ENCODE assay signal across 11 mouse cellular contexts in genomic region chr11:115318245-115319027, GRCm38 (mm10). TPM values are rescaled to one million over a fixed set of nuclear protein-coding genes. Genes with fewer than 3 reads are reported as not detected.
DNase-seq lines count a peak whose midpoint lies in the region; ATAC-seq lines count a peak whose summit lies in the region.
"Had no signal": no experiment of that assay in that cellular context is flagged by ENCODE, and none has a peak within 500 bp of the region (broad histone marks: within the 10 kb centered on the region; RNA-seq: fewer than 3 reads in every experiment).

No protein-coding gene starts in this region.

- H3K4me3 ChIP-seq in kidney, embryonic 14.5 days (ENCODE audit: low read length) = peak overlapping the region; percentile 8; the same call in 1 of the 2 replicates
- no peak overlapping the region for H3K4me3 ChIP-seq in kidney, embryonic 16.5 days (ENCODE audit: low read length)
- peak overlapping the region; percentile 12; the same call in 1 of the 2 replicates for H3K4me3 ChIP-seq in embryonic facial prominence, embryonic 13.5 days
- no peak overlapping the region for H3K4me3 ChIP-seq in hindbrain, embryonic 14.5 days (replicated peaks; ENCODE audit: low read length)
- H3K4me3 ChIP-seq in neural tube, embryonic 12.5 days = 0 out of 2 replicates have a peak overlapping the region, but pooled peaks have one; percentile 3
- H3K4me3 ChIP-seq: liver, embryonic 15.5 days; myocyte had no signal

- no peak overlapping the region for H3K4me2 ChIP-seq in kidney, embryonic 14.5 days (replicated peaks; ENCODE audit: low read depth, low read length)
- no peak overlapping the region for H3K4me2 ChIP-seq in kidney, embryonic 16.5 days (replicated peaks; ENCODE audit: low read depth, low read length)
- H3K4me2 ChIP-seq in embryonic facial prominence, embryonic 13.5 days = 0 out of 2 replicates have a peak overlapping the region, but pooled peaks have one; percentile 18
- 0 out of 2 replicates have a peak overlapping the region, but pooled peaks have one; percentile 19 for H3K4me2 ChIP-seq in hindbrain, embryonic 14.5 days (replicated peaks)
- H3K4me2 ChIP-seq in neural tube, embryonic 12.5 days (replicated peaks) = peak overlapping the region; percentile 30
- H3K4me2 ChIP-seq: liver, embryonic 15.5 days had no signal

- no peaks in the 10 kb centered on the region for H3K4me1 ChIP-seq in kidney, embryonic 14.5 days (ENCODE audit: control insufficient read depth, insufficient read depth, low read length)
- H3K4me1 ChIP-seq in kidney, embryonic 16.5 days (ENCODE audit: insufficient read depth, low read length) = 0 out of 2 replicates have a peak, but pooled peaks cover 7% of the 10 kb centered on the region
- peaks cover 12% of the 10 kb centered on the region; the same call in 1 of the 2 replicates for H3K4me1 ChIP-seq in embryonic facial prominence, embryonic 13.5 days
- H3K4me1 ChIP-seq in hindbrain, embryonic 14.5 days (replicated peaks; ENCODE audit: control insufficient read depth, insufficient read depth, low read length) = peaks cover 3% of the 10 kb centered on the region; the same call in 1 of the 2 replicates
- H3K4me1 ChIP-seq in neural tube, embryonic 12.5 days = peaks cover 34% of the 10 kb centered on the region

- no peak for ATAC-seq in kidney, embryonic 14.5 days (ENCODE audit: low FRiP score, low TSS enrichment)
- no peak for ATAC-seq in kidney, embryonic 16.5 days (ENCODE audit: low FRiP score, low TSS enrichment)
- ATAC-seq in embryonic facial prominence, embryonic 13.5 days (ENCODE audit: insufficient number of reproducible peaks, insufficient read depth, low FRiP score, low TSS enrichment, low read depth) = no peak
- no peak for ATAC-seq in hindbrain, embryonic 14.5 days (ENCODE audit: low FRiP score)
- no peak for ATAC-seq in neural tube, embryonic 12.5 days (ENCODE audit: low FRiP score, low read depth)
- ATAC-seq: Patski had no signal

- no peak overlapping the region for H3K9ac ChIP-seq in kidney, embryonic 14.5 days (ENCODE audit: low read depth, low read length)
- no peak overlapping the region for H3K9ac ChIP-seq in kidney, embryonic 16.5 days (replicated peaks; ENCODE audit: low read length)
- H3K9ac ChIP-seq in embryonic facial prominence, embryonic 13.5 days = no peak overlapping the region
- no peak overlapping the region for H3K9ac ChIP-seq in hindbrain, embryonic 14.5 days
- H3K9ac ChIP-seq in neural tube, embryonic 12.5 days = no peak overlapping the region
- H3K9ac ChIP-seq: liver, embryonic 15.5 days had no signal

- peaks cover 94% of the 10 kb centered on the region for H3K27me3 ChIP-seq in kidney, embryonic 14.5 days (ENCODE audit: control insufficient read depth, insufficient read depth, low read length)
- peaks cover 94% of the 10 kb centered on the region for H3K27me3 ChIP-seq in kidney, embryonic 16.5 days (ENCODE audit: insufficient read depth, low read length)
- peaks cover 100% of the 10 kb centered on the region for H3K27me3 ChIP-seq in embryonic facial prominence, embryonic 13.5 days
- peaks cover 95% of the 10 kb centered on the region for H3K27me3 ChIP-seq in hindbrain, embryonic 14.5 days (ENCODE audit: control insufficient read depth, insufficient read depth, low read length)
- peaks cover 100% of the 10 kb centered on the region for H3K27me3 ChIP-seq in neural tube, embryonic 12.5 days (replicated peaks)

- no peak for DNase-seq in hindbrain, embryonic 14.5 days (ENCODE audit: low spot score)
- no peak for DNase-seq in spleen, postnatal 14 days (ENCODE audit: low spot score in 2 of 2)
- no peak for DNase-seq in lung, postnatal 14 days
- DNase-seq: heart, postnatal 4 days had no signal

- WGBS in kidney, embryonic 14.5 days = 6% methylated on average over 53 of the region's 63 CpGs
- WGBS in kidney, embryonic 16.5 days = 3% methylated on average over 63 of the region's 63 CpGs
- WGBS in embryonic facial prominence, embryonic 13.5 days = 3% methylated on average over 63 of the region's 63 CpGs
- WGBS in hindbrain, embryonic 14.5 days = 4% methylated on average over 62 of the region's 63 CpGs
- 5% methylated on average over 63 of the region's 63 CpGs for WGBS in neural tube, embryonic 12.5 days

- no peak overlapping the region for H3K27ac ChIP-seq in kidney, embryonic 14.5 days (ENCODE audit: low read depth, low read length)
- no peak overlapping the region for H3K27ac ChIP-seq in kidney, embryonic 16.5 days (ENCODE audit: low read length)
- H3K27ac ChIP-seq in embryonic facial prominence, embryonic 13.5 days = no peak overlapping the region
- H3K27ac ChIP-seq in hindbrain, embryonic 14.5 days = no peak overlapping the region
- no peak overlapping the region for H3K27ac ChIP-seq in neural tube, embryonic 12.5 days
- H3K27ac ChIP-seq: liver, embryonic 15.5 days had no signal

- no peaks in the 10 kb centered on the region for H3K9me3 ChIP-seq in kidney, embryonic 14.5 days (ENCODE audit: control insufficient read depth, low read length)
- no peaks in the 10 kb centered on the region for H3K9me3 ChIP-seq in kidney, embryonic 16.5 days (ENCODE audit: low read length)
- no peaks in the 10 kb centered on the region for H3K9me3 ChIP-seq in embryonic facial prominence, embryonic 13.5 days
- H3K9me3 ChIP-seq in hindbrain, embryonic 14.5 days (ENCODE audit: control insufficient read depth, low read length) = no peaks in the 10 kb centered on the region
- no peaks in the 10 kb centered on the region for H3K9me3 ChIP-seq in neural tube, embryonic 12.5 days
- H3K9me3 ChIP-seq: liver, embryonic 15.5 days had no signal

- no peaks in the 10 kb centered on the region for H3K36me3 ChIP-seq in kidney, embryonic 14.5 days (ENCODE audit: control insufficient read depth, insufficient read depth, low read length)
- no peaks in the 10 kb centered on the region for H3K36me3 ChIP-seq in kidney, embryonic 16.5 days (ENCODE audit: insufficient read depth, low read length)
- H3K36me3 ChIP-seq in embryonic facial prominence, embryonic 13.5 days = no peaks in the 10 kb centered on the region
- no peaks in the 10 kb centered on the region for H3K36me3 ChIP-seq in hindbrain, embryonic 14.5 days (replicated peaks; ENCODE audit: control insufficient read depth, insufficient read depth)
- H3K36me3 ChIP-seq in neural tube, embryonic 12.5 days = no peaks in the 10 kb centered on the region
- H3K36me3 ChIP-seq: liver, embryonic 15.5 days had no signal

RNA-seq across cellular contexts. Expression of gene Ush1g, which starts 3.4 kb away (rescaled TPM):
- polyA plus RNA-seq in kidney, embryonic 14.5 days (2014; fragmentation: Nextera tagmentation; extraction: Ambion mirVana) = not detected in 2 replicates
- 0.05 TPM in 1 of 2 replicates, not detected in the other for polyA plus RNA-seq in kidney, embryonic 16.5 days (2015; fragmentation: Nextera tagmentation; extraction: Ambion mirVana)
- polyA plus RNA-seq in embryonic facial prominence, embryonic 13.5 days (2015; fragmentation: Nextera tagmentation; extraction: Ambion mirVana) = not detected in 2 replicates
- polyA plus RNA-seq in hindbrain, embryonic 14.5 days (2014; fragmentation: Nextera tagmentation; extraction: Ambion mirVana) = 0.15 TPM in 1 of 2 replicates, not detected in the other
- polyA plus RNA-seq in neural tube, embryonic 12.5 days (2016; fragmentation: Nextera tagmentation; extraction: Ambion mirVana) = 0.08 and 0.28 TPM in 2 replicates

RNA-seq across cellular contexts. Expression of gene Otop2, which starts 11.5 kb away (rescaled TPM):
- polyA plus RNA-seq in kidney, embryonic 14.5 days (2014; fragmentation: Nextera tagmentation; extraction: Ambion mirVana) = 0.14 and 0.15 TPM in 2 replicates
- polyA plus RNA-seq in kidney, embryonic 16.5 days (2015; fragmentation: Nextera tagmentation; extraction: Ambion mirVana) = 0.64 TPM in 1 of 2 replicates, not detected in the other
- 0.20 TPM in 1 of 2 replicates, not detected in the other for polyA plus RNA-seq in embryonic facial prominence, embryonic 13.5 days (2015; fragmentation: Nextera tagmentation; extraction: Ambion mirVana)
- 0.08 and 0.14 TPM in 2 replicates for polyA plus RNA-seq in hindbrain, embryonic 14.5 days (2014; fragmentation: Nextera tagmentation; extraction: Ambion mirVana)
- polyA plus RNA-seq in neural tube, embryonic 12.5 days (2016; fragmentation: Nextera tagmentation; extraction: Ambion mirVana) = not detected in 2 replicates
- polyA plus RNA-seq: liver, embryonic 15.5 days; Patski had no signal

RNA-seq across cellular contexts. Expression of gene Otop3, which starts 16.1 kb away (rescaled TPM):
- not detected in 2 replicates for polyA plus RNA-seq in kidney, embryonic 14.5 days (2014; fragmentation: Nextera tagmentation; extraction: Ambion mirVana)
- polyA plus RNA-seq in kidney, embryonic 16.5 days (2015; fragmentation: Nextera tagmentation; extraction: Ambion mirVana) = not detected in 2 replicates
- polyA plus RNA-seq in embryonic facial prominence, embryonic 13.5 days (2015; fragmentation: Nextera tagmentation; extraction: Ambion mirVana) = 0.14 TPM in 1 of 2 replicates, not detected in the other
- polyA plus RNA-seq in hindbrain, embryonic 14.5 days (2014; fragmentation: Nextera tagmentation; extraction: Ambion mirVana) = 1.8 and 1.9 TPM in 2 replicates
- polyA plus RNA-seq in neural tube, embryonic 12.5 days (2016; fragmentation: Nextera tagmentation; extraction: Ambion mirVana) = 0.55 and 0.59 TPM in 2 replicates
- polyA plus RNA-seq: liver, embryonic 15.5 days; myocyte; Patski had no signal

RNA-seq across cellular contexts. Expression of gene Fads6, which starts 21.0 kb away (rescaled TPM):
- 0.32 and 0.39 TPM in 2 replicates for polyA plus RNA-seq in kidney, embryonic 14.5 days (2014; fragmentation: Nextera tagmentation; extraction: Ambion mirVana)
- polyA plus RNA-seq in kidney, embryonic 16.5 days (2015; fragmentation: Nextera tagmentation; extraction: Ambion mirVana) = 0.40 and 0.42 TPM in 2 replicates
- 0.31 and 0.43 TPM in 2 replicates for polyA plus RNA-seq in embryonic facial prominence, embryonic 13.5 days (2015; fragmentation: Nextera tagmentation; extraction: Ambion mirVana)
- 1.4 and 1.5 TPM in 2 replicates for polyA plus RNA-seq in hindbrain, embryonic 14.5 days (2014; fragmentation: Nextera tagmentation; extraction: Ambion mirVana)
- polyA plus RNA-seq in neural tube, embryonic 12.5 days (2016; fragmentation: Nextera tagmentation; extraction: Ambion mirVana) = 0.34 and 0.46 TPM in 2 replicates

RNA-seq across cellular contexts. Expression of gene Fdxr, which starts 41.6 kb away (rescaled TPM):
- polyA plus RNA-seq in kidney, embryonic 14.5 days (2014; fragmentation: Nextera tagmentation; extraction: Ambion mirVana) = 9.2 and 13.1 TPM in 2 replicates
- polyA plus RNA-seq in kidney, embryonic 16.5 days (2015; fragmentation: Nextera tagmentation; extraction: Ambion mirVana) = 20.0 and 23.6 TPM in 2 replicates
- 14.5 and 15.3 TPM in 2 replicates for polyA plus RNA-seq in embryonic facial prominence, embryonic 13.5 days (2015; fragmentation: Nextera tagmentation; extraction: Ambion mirVana)
- 15.2 TPM in 2 replicates for polyA plus RNA-seq in hindbrain, embryonic 14.5 days (2014; fragmentation: Nextera tagmentation; extraction: Ambion mirVana)
- polyA plus RNA-seq in neural tube, embryonic 12.5 days (2016; fragmentation: Nextera tagmentation; extraction: Ambion mirVana) = 16.4 and 18.9 TPM in 2 replicates

Comparison
In these comparisons a context has a peak if more than half of its experiments do, and no peak if none do; other contexts are left out.
1. H3K4me3 ChIP-seq: peak in kidney, embryonic 14.5 days (single experiment), embryonic facial prominence, embryonic 13.5 days (single experiment) and neural tube, embryonic 12.5 days (single experiment); none in kidney, embryonic 16.5 days (single experiment) and hindbrain, embryonic 14.5 days (single experiment).
2. H3K4me2 ChIP-seq: peak in embryonic facial prominence, embryonic 13.5 days (single experiment), hindbrain, embryonic 14.5 days (single experiment) and neural tube, embryonic 12.5 days (single experiment); none in kidney, embryonic 14.5 days (single experiment) and kidney, embryonic 16.5 days (single experiment).